Mouse (Mus musculus) liver, embryonic 15.5 days (tissue): ENCODE results near the gene Gnat2. TPM values are rescaled to one million over a fixed set of nuclear protein-coding genes. Genes with fewer than 3 reads are reported as not detected.
A peak's percentile ranks its signal among the peaks of the same experiment; 100 is the strongest.

Experiments
- ATAC-seq: fragments of 200-750 bp; cut with Nextera tagmentation; 2 replicates; pipeline ENCODE4 v1.8.0; 2017; ENCODE audit warnings: moderate number of reproducible peaks, mild to moderate bottlenecking, moderate library complexity; ENCODE audit not compliant: insufficient read depth
- H3K27ac ChIP-seq: fragments of 300-500 bp; sonication (generic); replicated peaks from 2 replicates; pipeline ENCODE4 v1.5.1; 2015; ENCODE audit warnings: mild to moderate bottlenecking, inconsistent platforms
- H3K27me3 ChIP-seq: fragments of 300-500 bp; sonication (generic); 2 replicates; pipeline ENCODE4 v1.6.1; 2015; ENCODE audit warnings: mild to moderate bottlenecking, inconsistent platforms
- H3K36me3 ChIP-seq: fragments of 300-500 bp; sonication (generic); replicated peaks from 2 replicates; pipeline ENCODE4 v1.6.1; 2015; ENCODE audit warnings: moderate library complexity, mild to moderate bottlenecking, inconsistent platforms
- H3K4me1 ChIP-seq: fragments of 300-500 bp; sonication (generic); replicated peaks from 2 replicates; pipeline ENCODE4 v1.6.1; 2015; ENCODE audit warnings: inconsistent platforms
- H3K4me2 ChIP-seq: fragments of 300-500 bp; sonication (generic); 2 replicates; pipeline ENCODE4 v1.6.1; 2015; ENCODE audit warnings: moderate library complexity, mild to moderate bottlenecking, inconsistent platforms
- H3K4me3 ChIP-seq: fragments of 300-500 bp; sonication (generic); replicated peaks from 2 replicates; pipeline ENCODE4 v1.5.1; 2015; ENCODE audit warnings: mild to moderate bottlenecking, inconsistent platforms
- H3K9ac ChIP-seq: fragments of 300-500 bp; sonication (generic); 2 replicates; pipeline ENCODE4 v1.6.1; 2015; ENCODE audit warnings: moderate library complexity, mild to moderate bottlenecking, inconsistent platforms
- H3K9me3 ChIP-seq: fragments of 300-500 bp; sonication (generic); replicated peaks from 2 replicates; pipeline ENCODE4 v1.6.1; 2016; ENCODE audit warnings: inconsistent platforms
- WGBS: fragments of 180-500 bp; shearing (Covaris S2); methylation state at CpG from one replicate; pipeline ENCODE4 v1.1.7; 2015; ENCODE audit warnings: mixed read lengths; ENCODE audit not compliant: insufficient replicate concordance; 5-methylcytosine and 5-hydroxymethylcytosine counted together
- polyA plus RNA-seq: library from polyadenylated mRNA; unstranded; fragments of >200 nt; fragmentation: Nextera tagmentation; extraction: Ambion mirVana; gene quantifications from 2 replicates; pipeline ENCODE4 v1.2.1, GENCODE M21; 2015

Gnat2 gene
- polyA plus RNA-seq, 1 experiment from 2014 or later: 2.7 TPM

- WGBS: 87% methylated on average over 1 of the region's 1 CpGs
- Histone ChIP-seq H3K4me3 (no peak overlapping the region), H3K27me3 (no peaks in the 10 kb centered on the region), H3K9ac (no peak overlapping the region), H3K36me3 (peaks cover 23% of the 10 kb centered on the region), H3K4me1 (peaks cover 76% of the 10 kb centered on the region), H3K9me3 (no peaks in the 10 kb centered on the region), H3K4me2 (no peak overlapping the region), H3K27ac (peak overlapping the region; percentile 71)
- no peak for ATAC-seq
Measured at GRCm38 (mm10) chr3:108132484-108132883, 39.9 kb downstream of the Gnat2 start.

GRCm38 (mm10) chr3:108134701-108135100 lies 42.1 kb downstream of the Gnat2 start:
- Histone ChIP-seq H3K27me3 (no peaks in the 10 kb centered on the region), H3K4me2 (no peak overlapping the region), H3K9me3 (no peaks in the 10 kb centered on the region), H3K9ac (no peak overlapping the region), H3K4me3 (no peak overlapping the region), H3K27ac (no peak overlapping the region; the same call in 1 of the 2 replicates), H3K36me3 (peaks cover 33% of the 10 kb centered on the region), H3K4me1 (peaks cover 69% of the 10 kb centered on the region)
- WGBS: 46% methylated on average over 11 of the region's 11 CpGs
- ATAC-seq: no peak

GRCm38 (mm10) chr3:108139113-108139512 lies 46.5 kb downstream of the Gnat2 start:
- peaks cover 63% of the 10 kb centered on the region for H3K4me1 ChIP-seq

GRCm38 (mm10) chr3:108140786-108141185 lies 48.2 kb downstream of the Gnat2 start:
- no peak overlapping the region for H3K27ac ChIP-seq
- no peaks in the 10 kb centered on the region for H3K9me3 ChIP-seq
- H3K4me1 ChIP-seq: peaks cover 61% of the 10 kb centered on the region
- no peak overlapping the region for H3K4me2 ChIP-seq
- 57% methylated on average over 4 of the region's 4 CpGs for WGBS
- peaks cover 54% of the 10 kb centered on the region for H3K36me3 ChIP-seq
- no peaks in the 10 kb centered on the region for H3K27me3 ChIP-seq
- no peak overlapping the region for H3K4me3 ChIP-seq
- ATAC-seq: no peak
- H3K9ac ChIP-seq: no peak overlapping the region

More at GRCm38 (mm10) chr3:108139113-108139512, 46.5 kb downstream of the Gnat2 start:
- H3K36me3 ChIP-seq: peaks cover 57% of the 10 kb centered on the region
- no peak overlapping the region for H3K4me3 ChIP-seq
- no peak overlapping the region for H3K27ac ChIP-seq
- no peaks in the 10 kb centered on the region for H3K9me3 ChIP-seq
- H3K27me3 ChIP-seq: no peaks in the 10 kb centered on the region
- no peak overlapping the region for H3K9ac ChIP-seq
- 47% methylated on average over 1 of the region's 1 CpGs for WGBS
- no peak for ATAC-seq
- no peak overlapping the region for H3K4me2 ChIP-seq

GRCm38 (mm10) chr3:108145534-108146445 lies 53.2 kb downstream of the Gnat2 start, which contains the start of gene Gnai3:
Gene Gnai3 (minus strand): TSS chr3:108146146.
- Histone ChIP-seq H3K4me1 (peaks cover 56% of the 10 kb centered on the region), H3K36me3 (peaks cover 18% of the 10 kb centered on the region), H3K9me3 (no peaks in the 10 kb centered on the region), H3K27ac (peak within 1 kb of the TSS; percentile 98), H3K4me2 (peak within 1 kb of the TSS; percentile 91), H3K9ac (peak within 1 kb of the TSS; percentile 91), H3K4me3 (peak within 1 kb of the TSS; percentile 87), H3K27me3 (no peaks in the 10 kb centered on the region)
- peak; percentile 96 for ATAC-seq
- WGBS: under 1% methylated on average over 63 of the region's 63 CpGs

GRCm38 (mm10) chr3:108146671-108147070 lies 54.1 kb downstream of the Gnat2 start:
- H3K4me1 ChIP-seq: peaks cover 57% of the 10 kb centered on the region
- peak overlapping the region; percentile 87 for H3K4me3 ChIP-seq
- H3K4me2 ChIP-seq: peak overlapping the region; percentile 91
- no peaks in the 10 kb centered on the region for H3K27me3 ChIP-seq
- peaks cover 13% of the 10 kb centered on the region for H3K36me3 ChIP-seq
- H3K27ac ChIP-seq: peak overlapping the region; percentile 98
- peak overlapping the region; percentile 91 for H3K9ac ChIP-seq
- 29% methylated on average over 5 of the region's 5 CpGs for WGBS
- no peak for ATAC-seq
- no peaks in the 10 kb centered on the region for H3K9me3 ChIP-seq

- Histone ChIP-seq H3K9ac (peak overlapping the region; percentile 34), H3K4me2 (peak overlapping the region; percentile 91), H3K4me1 (peaks cover 48% of the 10 kb centered on the region), H3K4me3 (no peak overlapping the region), H3K9me3 (no peaks in the 10 kb centered on the region), H3K27ac (peak overlapping the region; percentile 98), H3K36me3 (peaks cover 6% of the 10 kb centered on the region), H3K27me3 (no peaks in the 10 kb centered on the region)
- WGBS: 61% methylated on average over 11 of the region's 11 CpGs
- ATAC-seq: no peak
Measured at GRCm38 (mm10) chr3:108147386-108148235, 55.0 kb downstream of the Gnat2 start.

Other genes starting within 250 kb of the Gnat2 start
- 0.20 TPM in 1 of 2 replicates, not detected in the other for gene Eps8l3, start 215.6 kb upstream of the Gnat2 start, polyA plus RNA-seq
- gene Gstm5, start 197.0 kb upstream of the Gnat2 start, polyA plus RNA-seq: 158 and 174 TPM in 2 replicates
- 28.8 and 38.6 TPM in 2 replicates for gene Gstm7, start 161.0 kb upstream of the Gnat2 start, polyA plus RNA-seq
- gene Gstm6, start 149.0 kb upstream of the Gnat2 start, polyA plus RNA-seq: 17.2 TPM in 2 replicates
- gene Gstm3, start 123.5 kb upstream of the Gnat2 start, polyA plus RNA-seq: 14.9 and 15.4 TPM in 2 replicates
- gene Gstm2, start 106.3 kb upstream of the Gnat2 start, polyA plus RNA-seq: 6.3 and 7.1 TPM in 2 replicates
- 415 and 453 TPM in 2 replicates for gene Gstm1, start 74.8 kb upstream of the Gnat2 start, polyA plus RNA-seq
- 18.5 and 19.1 TPM in 2 replicates for gene Gstm4, start 47.9 kb upstream of the Gnat2 start, polyA plus RNA-seq
- gene Ampd2, start 6.1 kb upstream of the Gnat2 start, polyA plus RNA-seq: 63.7 and 76.6 TPM in 2 replicates
- 63.4 and 66.5 TPM in 2 replicates for gene Gnai3, start 53.4 kb downstream of the Gnat2 start, polyA plus RNA-seq
- gene Gpr61, start 62.1 kb downstream of the Gnat2 start, polyA plus RNA-seq: 0.02 TPM in 1 of 2 replicates, not detected in the other
- gene Amigo1, start 93.5 kb downstream of the Gnat2 start, polyA plus RNA-seq: 0.75 and 1.1 TPM in 2 replicates
- gene Cyb561d1, start 108.4 kb downstream of the Gnat2 start, polyA plus RNA-seq: 2.2 TPM in 2 replicates
- gene Atxn7l2, start 118.1 kb downstream of the Gnat2 start, polyA plus RNA-seq: 2.0 and 2.6 TPM in 2 replicates
- gene Sypl2, start 133.9 kb downstream of the Gnat2 start, polyA plus RNA-seq: 0.39 and 0.78 TPM in 2 replicates
- 151 and 152 TPM in 2 replicates for gene Psma5, start 164.1 kb downstream of the Gnat2 start, polyA plus RNA-seq
- gene Sort1, start 191.3 kb downstream of the Gnat2 start, polyA plus RNA-seq: 3.8 and 4.4 TPM in 2 replicates